Mouse (Mus musculus) neural tube, embryonic 12.5 days (tissue): ENCODE data around the gene Fgfr2. TPM values are rescaled to one million over a fixed set of nuclear protein-coding genes. Genes with fewer than 3 reads are reported as not detected.

Source experiments
- ATAC-seq: fragments of 200-750 bp; cut with Nextera tagmentation; 2 replicates; pipeline ENCODE4 v1.8.0; 2017; ENCODE audit warnings: low read depth, mild to moderate bottlenecking, moderate TSS enrichment, moderate library complexity; ENCODE audit not compliant: low FRiP score
- H3K27ac ChIP-seq: fragments of 300-500 bp; sonication (generic); 2 replicates; pipeline ENCODE4 v1.5.1; 2016
- H3K27me3 ChIP-seq: fragments of 300-500 bp; sonication (generic); replicated peaks from 2 replicates; pipeline ENCODE4 v1.6.1; 2016; ENCODE audit warnings: mild to moderate bottlenecking
- H3K36me3 ChIP-seq: fragments of 300-500 bp; sonication (generic); 2 replicates; pipeline ENCODE4 v1.6.1; 2016; ENCODE audit warnings: mild to moderate bottlenecking
- H3K4me1 ChIP-seq: fragments of 300-500 bp; sonication (generic); 2 replicates; pipeline ENCODE4 v1.6.1; 2016
- H3K4me2 ChIP-seq: fragments of 300-500 bp; sonication (generic); replicated peaks from 2 replicates; pipeline ENCODE4 v1.6.1; 2016; ENCODE audit warnings: mild to moderate bottlenecking
- H3K4me3 ChIP-seq: fragments of 300-500 bp; sonication (generic); 2 replicates; pipeline ENCODE4 v1.5.1; 2016
- H3K9ac ChIP-seq: fragments of 300-500 bp; sonication (generic); 2 replicates; pipeline ENCODE4 v1.6.1; 2016; ENCODE audit warnings: mild to moderate bottlenecking
- H3K9me3 ChIP-seq: fragments of 300-500 bp; sonication (generic); 2 replicates; pipeline ENCODE4 v1.6.1; 2016; ENCODE audit warnings: mild to moderate bottlenecking
- WGBS: fragments of 180-500 bp; shearing (Covaris S2); methylation state at CpG from one replicate; pipeline ENCODE4 v1.1.7; 2016; 5-methylcytosine and 5-hydroxymethylcytosine counted together
- polyA plus RNA-seq: library from polyadenylated mRNA; unstranded; fragments of >200 nt; fragmentation: Nextera tagmentation; extraction: Ambion mirVana; gene quantifications from 2 replicates; pipeline ENCODE4 v1.2.1, GENCODE M21; 2016

The Fgfr2 gene
- polyA plus RNA-seq, 1 experiment from 2014 or later = 65.0 TPM

DNA sequence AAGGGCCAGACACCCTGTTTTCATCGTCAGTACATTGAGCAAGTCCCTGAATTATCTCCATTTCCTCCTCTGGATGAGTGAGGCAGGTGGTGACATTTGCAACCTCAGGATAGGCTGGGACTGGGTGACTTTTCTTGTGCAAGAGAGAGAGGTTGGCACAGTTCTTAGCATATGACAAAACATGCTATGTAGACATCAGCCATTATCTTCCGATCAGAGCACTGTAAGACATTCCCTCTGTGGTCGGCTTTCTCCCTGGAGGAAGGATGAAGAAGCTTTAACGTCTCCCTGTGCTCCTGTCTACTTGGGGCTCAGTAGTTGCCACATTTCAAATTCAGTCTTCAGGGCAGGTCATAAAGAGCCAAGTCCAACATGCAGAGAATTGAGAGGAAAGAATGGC is 1858.9 kb downstream of the Fgfr2 start:
- Histone ChIP-seq H3K4me3 (no peak overlapping the region), H3K4me1 (no peaks in the 10 kb centered on the region), H3K9ac (no peak overlapping the region), H3K9me3 (no peaks in the 10 kb centered on the region), H3K27me3 (no peaks in the 10 kb centered on the region), H3K4me2 (no peak overlapping the region), H3K27ac (no peak overlapping the region), H3K36me3 (no peaks in the 10 kb centered on the region)
- no peak for ATAC-seq
- WGBS = 89% methylated on average over 4 of the region's 4 CpGs

DNA sequence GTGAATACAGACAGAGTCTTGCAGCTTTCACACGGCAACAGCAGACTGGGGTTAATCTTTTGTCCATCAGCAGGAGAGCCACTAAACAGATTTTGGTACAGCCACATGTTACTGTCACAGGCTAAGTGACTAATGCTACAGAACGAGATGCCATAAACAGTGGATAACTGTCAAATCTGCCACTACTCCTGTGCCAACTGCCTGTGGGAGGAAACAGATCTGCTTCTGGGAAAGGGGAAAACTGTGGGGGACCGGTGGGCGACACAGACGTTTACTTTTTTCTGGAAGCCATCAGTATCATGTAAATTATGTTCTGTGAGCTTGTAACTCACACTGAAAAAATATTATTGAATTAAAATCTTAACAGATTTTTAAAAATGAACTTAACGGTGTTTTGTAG is 1862.2 kb downstream of the Fgfr2 start:
- 71% methylated on average over 6 of the region's 6 CpGs for WGBS
- Histone ChIP-seq H3K36me3 (no peaks in the 10 kb centered on the region), H3K27me3 (no peaks in the 10 kb centered on the region), H3K27ac (no peak overlapping the region), H3K4me2 (no peak overlapping the region), H3K4me3 (no peak overlapping the region), H3K9me3 (no peaks in the 10 kb centered on the region), H3K9ac (no peak overlapping the region), H3K4me1 (no peaks in the 10 kb centered on the region)
- no peak for ATAC-seq

DNA sequence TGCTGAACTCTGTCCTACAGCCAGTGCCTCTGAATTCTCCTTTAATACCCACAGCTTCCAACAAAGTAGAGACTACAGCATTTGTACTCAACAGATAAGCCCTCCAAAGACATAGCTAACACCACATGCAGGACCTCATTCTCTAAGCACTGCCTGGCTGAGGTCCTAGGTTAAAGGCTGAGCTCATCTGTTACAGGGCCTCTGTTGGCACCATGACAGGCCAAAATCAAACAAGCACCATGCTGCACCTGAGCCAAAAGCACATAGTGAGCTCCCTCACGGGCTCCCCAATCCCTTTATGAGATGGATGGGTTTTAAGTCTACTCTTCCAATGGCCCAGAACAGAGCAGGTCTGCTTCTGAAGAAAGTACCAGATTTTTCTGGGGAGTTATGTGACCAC is 1865.8 kb downstream of the Fgfr2 start:
- H3K4me3 ChIP-seq = no peak overlapping the region
- no peak for ATAC-seq
- H3K4me1 ChIP-seq = no peaks in the 10 kb centered on the region
- 76% methylated on average over 1 of the region's 1 CpGs for WGBS
- H3K27me3 ChIP-seq = no peaks in the 10 kb centered on the region
- H3K9me3 ChIP-seq = no peaks in the 10 kb centered on the region
- H3K27ac ChIP-seq = no peak overlapping the region
- H3K4me2 ChIP-seq = no peak overlapping the region
- H3K36me3 ChIP-seq = no peaks in the 10 kb centered on the region
- no peak overlapping the region for H3K9ac ChIP-seq

DNA sequence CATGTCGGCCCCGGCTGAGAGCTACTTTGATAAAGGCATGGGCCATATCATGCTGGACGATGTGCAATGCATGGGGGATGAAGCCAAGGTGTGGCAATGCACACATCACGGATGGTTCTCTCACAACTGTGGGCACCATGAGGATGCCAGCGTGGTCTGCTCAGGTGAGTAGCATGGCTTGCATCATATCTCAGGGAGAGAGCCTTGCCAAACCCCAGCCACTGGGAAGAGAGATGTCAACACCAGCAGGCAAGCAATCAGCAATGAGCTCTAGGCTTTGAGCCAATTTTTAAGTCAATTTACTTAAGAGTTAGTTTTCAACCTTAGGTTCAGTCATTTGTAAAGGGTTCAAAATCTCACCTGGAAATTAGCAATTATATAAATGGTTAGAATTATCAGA is 1866.3 kb downstream of the Fgfr2 start:
- H3K4me3 ChIP-seq = no peak overlapping the region
- H3K27me3 ChIP-seq = no peaks in the 10 kb centered on the region
- 91% methylated on average over 5 of the region's 5 CpGs for WGBS
- H3K4me2 ChIP-seq = no peak overlapping the region
- H3K27ac ChIP-seq = no peak overlapping the region
- no peaks in the 10 kb centered on the region for H3K9me3 ChIP-seq
- no peaks in the 10 kb centered on the region for H3K4me1 ChIP-seq
- H3K36me3 ChIP-seq = no peaks in the 10 kb centered on the region
- no peak for ATAC-seq
- H3K9ac ChIP-seq = no peak overlapping the region

DNA sequence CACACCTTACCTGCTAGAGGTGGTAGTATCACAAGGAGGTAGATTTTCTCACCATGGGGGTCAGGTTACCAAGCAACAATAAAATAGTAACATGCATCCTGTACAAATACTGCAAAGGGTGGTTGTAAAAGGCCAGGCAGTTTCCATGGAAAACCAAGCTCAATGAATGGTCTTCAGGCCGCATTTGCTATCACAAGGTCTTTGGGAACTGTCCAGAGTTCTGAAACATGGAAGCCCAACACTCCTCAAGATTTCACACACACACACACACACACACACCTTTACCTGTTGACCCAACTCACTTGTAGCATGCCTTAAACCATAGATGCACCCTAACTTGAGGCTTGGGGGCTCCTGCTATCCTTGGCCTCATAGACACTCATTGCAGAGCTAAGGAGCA is 1878.2 kb downstream of the Fgfr2 start:
- no peaks in the 10 kb centered on the region for H3K4me1 ChIP-seq
- H3K4me3 ChIP-seq = no peak overlapping the region
- H3K27me3 ChIP-seq = no peaks in the 10 kb centered on the region
- H3K9me3 ChIP-seq = no peaks in the 10 kb centered on the region
- WGBS = 13% methylated on average over 1 of the region's 1 CpGs
- no peak overlapping the region for H3K9ac ChIP-seq
- no peak for ATAC-seq
- H3K4me2 ChIP-seq = no peak overlapping the region
- no peaks in the 10 kb centered on the region for H3K36me3 ChIP-seq
- no peak overlapping the region for H3K27ac ChIP-seq

- no peak overlapping the region for H3K9ac ChIP-seq
- no peak for ATAC-seq
- no peaks in the 10 kb centered on the region for H3K27me3 ChIP-seq
- H3K4me3 ChIP-seq = no peak overlapping the region
- H3K4me2 ChIP-seq = no peak overlapping the region
- H3K36me3 ChIP-seq = no peaks in the 10 kb centered on the region
- no peaks in the 10 kb centered on the region for H3K4me1 ChIP-seq
- no peak overlapping the region for H3K27ac ChIP-seq
- H3K9me3 ChIP-seq = no peaks in the 10 kb centered on the region
Observed at GRCm38 (mm10) chr7:131236091-131236490, 1887.1 kb downstream of the Fgfr2 start.

DNA sequence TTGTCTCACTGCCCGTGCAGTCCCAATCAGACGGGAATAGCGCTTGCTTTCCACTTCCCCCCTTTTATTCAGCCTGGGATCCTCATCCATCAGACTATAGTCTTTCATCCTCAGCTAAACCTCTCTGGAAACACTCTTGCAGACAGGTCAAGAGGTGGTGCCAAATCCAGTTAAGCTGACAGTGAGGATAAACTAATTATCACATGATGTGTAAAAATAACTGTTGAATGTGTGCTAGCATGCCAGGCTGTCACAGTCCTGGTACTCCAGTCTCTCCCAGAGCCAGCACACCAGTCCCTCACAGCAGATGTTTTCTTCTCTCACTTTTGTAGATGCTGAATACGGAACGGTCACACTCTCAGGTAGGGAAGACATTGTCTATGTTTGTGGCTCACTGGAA is 1900.1 kb downstream of the Fgfr2 start:
- Histone ChIP-seq H3K4me3 (no peak overlapping the region), H3K4me1 (no peaks in the 10 kb centered on the region), H3K9ac (no peak overlapping the region), H3K36me3 (no peaks in the 10 kb centered on the region), H3K27ac (no peak overlapping the region), H3K9me3 (no peaks in the 10 kb centered on the region), H3K27me3 (no peaks in the 10 kb centered on the region), H3K4me2 (no peak overlapping the region)
- WGBS = 85% methylated on average over 5 of the region's 5 CpGs
- no peak for ATAC-seq

- Histone ChIP-seq H3K4me3 (no peak overlapping the region), H3K27me3 (no peaks in the 10 kb centered on the region), H3K36me3 (no peaks in the 10 kb centered on the region), H3K27ac (no peak overlapping the region), H3K4me1 (no peaks in the 10 kb centered on the region), H3K9me3 (no peaks in the 10 kb centered on the region), H3K4me2 (no peak overlapping the region), H3K9ac (no peak overlapping the region)
- no peak for ATAC-seq
- WGBS = 97% methylated on average over 14 of the region's 14 CpGs
Observed at GRCm38 (mm10) chr7:131187996-131188395, 1935.2 kb downstream of the Fgfr2 start.

DNA sequence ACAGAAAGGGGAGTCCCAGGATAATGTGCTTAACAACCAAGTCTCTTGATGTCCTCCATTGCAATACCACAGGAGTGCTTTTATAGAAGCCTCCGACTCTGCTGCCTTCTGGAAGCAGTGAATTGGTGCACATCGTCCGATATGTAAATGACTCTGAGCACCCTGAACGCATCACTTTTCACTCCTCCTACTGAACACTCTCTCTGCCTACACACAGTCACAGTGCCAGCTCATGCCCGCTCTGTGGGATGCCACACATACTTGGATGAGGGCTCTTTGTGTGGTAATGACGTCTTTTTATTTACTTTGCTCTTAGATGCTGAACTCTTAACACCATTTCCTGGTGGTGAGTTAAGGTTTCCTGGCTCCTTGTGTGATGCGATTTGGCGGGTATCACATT is 1936.1 kb downstream of the Fgfr2 start:
- Histone ChIP-seq H3K9me3 (no peaks in the 10 kb centered on the region), H3K27me3 (no peaks in the 10 kb centered on the region), H3K4me1 (no peaks in the 10 kb centered on the region), H3K9ac (no peak overlapping the region), H3K27ac (no peak overlapping the region), H3K36me3 (no peaks in the 10 kb centered on the region), H3K4me2 (no peak overlapping the region), H3K4me3 (no peak overlapping the region)
- ATAC-seq = no peak
- WGBS = 79% methylated on average over 8 of the region's 8 CpGs

DNA sequence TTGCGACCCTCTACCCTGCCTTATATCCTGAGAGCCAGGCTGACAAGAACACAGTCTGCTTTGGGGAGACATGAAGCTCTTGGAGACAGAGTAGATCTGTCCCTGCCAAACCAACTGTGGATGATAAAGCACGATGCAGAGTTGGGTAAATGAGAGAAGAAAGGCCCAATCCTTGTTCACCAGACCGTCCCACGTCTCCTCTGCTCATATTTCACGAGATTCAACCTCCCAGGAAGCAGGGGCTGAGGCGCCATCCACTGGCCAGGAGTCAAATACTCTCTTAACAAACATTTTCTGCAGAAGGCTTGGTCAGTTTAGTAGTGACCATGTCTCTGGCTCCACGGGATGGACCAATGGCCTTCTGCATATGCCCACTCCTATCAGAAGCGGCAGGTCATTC is 1938.8 kb downstream of the Fgfr2 start:
- no peak overlapping the region for H3K4me2 ChIP-seq
- H3K4me3 ChIP-seq = no peak overlapping the region
- no peak for ATAC-seq
- no peak overlapping the region for H3K9ac ChIP-seq
- no peaks in the 10 kb centered on the region for H3K27me3 ChIP-seq
- no peaks in the 10 kb centered on the region for H3K36me3 ChIP-seq
- H3K9me3 ChIP-seq = no peaks in the 10 kb centered on the region
- no peaks in the 10 kb centered on the region for H3K4me1 ChIP-seq
- no peak overlapping the region for H3K27ac ChIP-seq
- WGBS = 69% methylated on average over 8 of the region's 8 CpGs

GRCm38 (mm10) chr7:131182685-131183084 is 1940.5 kb downstream of the Fgfr2 start:
- Histone ChIP-seq H3K9me3 (no peaks in the 10 kb centered on the region), H3K4me3 (no peak overlapping the region), H3K9ac (no peak overlapping the region), H3K27me3 (no peaks in the 10 kb centered on the region), H3K4me2 (no peak overlapping the region), H3K36me3 (no peaks in the 10 kb centered on the region), H3K4me1 (no peaks in the 10 kb centered on the region), H3K27ac (no peak overlapping the region)
- 39% methylated on average over 4 of the region's 4 CpGs for WGBS
- no peak for ATAC-seq

DNA sequence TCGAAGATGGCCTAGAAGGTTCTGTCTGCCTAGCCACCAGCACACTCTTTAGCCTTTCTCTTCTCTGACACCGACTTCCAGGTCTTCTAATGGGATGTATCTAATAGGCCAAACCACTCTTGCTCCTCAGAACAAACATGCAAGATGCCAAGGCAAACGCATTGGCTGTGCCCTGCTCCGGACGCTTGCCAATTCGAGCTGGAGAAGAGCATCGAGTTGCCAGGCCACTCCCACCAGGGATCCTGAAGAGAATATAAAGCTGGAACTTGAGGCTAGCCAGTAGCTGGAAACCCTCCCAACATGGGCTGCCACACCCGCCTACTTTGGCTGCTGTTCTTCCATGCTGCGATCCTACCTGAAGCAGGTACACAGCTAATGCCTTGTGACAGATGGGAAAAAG is 1949.0 kb downstream of the Fgfr2 start, which contains the start of gene 5430419D17Rik:
5430419D17Rik (plus strand) TSS at position 282 of the 400 bp plus-strand sequence.
- Histone ChIP-seq H3K9ac (no peak within 1 kb of the TSS), H3K9me3 (no peaks in the 10 kb centered on the region), H3K27me3 (no peaks in the 10 kb centered on the region), H3K36me3 (no peaks in the 10 kb centered on the region), H3K4me2 (no peak within 1 kb of the TSS), H3K27ac (no peak within 1 kb of the TSS), H3K4me1 (no peaks in the 10 kb centered on the region), H3K4me3 (no peak within 1 kb of the TSS)
- ATAC-seq = no peak
- 87% methylated on average over 9 of the region's 9 CpGs for WGBS

GRCm38 (mm10) chr7:131169099-131169498 is 1954.1 kb downstream of the Fgfr2 start:
- Histone ChIP-seq H3K4me1 (no peaks in the 10 kb centered on the region), H3K27ac (no peak overlapping the region), H3K36me3 (no peaks in the 10 kb centered on the region), H3K4me3 (no peak overlapping the region), H3K9ac (no peak overlapping the region), H3K27me3 (no peaks in the 10 kb centered on the region), H3K9me3 (no peaks in the 10 kb centered on the region), H3K4me2 (no peak overlapping the region)
- no peak for ATAC-seq
- WGBS = 59% methylated on average over 2 of the region's 2 CpGs

DNA sequence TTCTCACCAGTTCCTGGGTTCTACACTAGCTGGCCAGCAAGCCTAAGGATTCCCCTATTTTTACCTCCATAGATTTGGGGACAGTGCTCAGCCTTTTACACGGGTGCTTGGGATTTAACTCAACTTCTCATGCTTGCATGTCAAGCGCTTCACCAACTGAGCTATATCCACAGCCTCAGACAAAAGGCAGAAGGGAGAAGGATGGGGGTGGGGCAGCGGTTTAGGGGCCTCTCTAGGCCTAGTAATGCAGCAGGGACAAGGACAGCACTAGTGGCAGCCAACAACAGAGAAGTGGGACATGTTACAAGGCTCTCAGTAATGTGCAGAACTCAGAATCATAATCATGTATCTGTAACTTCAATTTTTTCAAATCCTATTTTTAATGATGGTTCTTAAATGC is 1955.4 kb downstream of the Fgfr2 start:
- Histone ChIP-seq H3K4me2 (no peak overlapping the region), H3K4me1 (no peaks in the 10 kb centered on the region), H3K9me3 (no peaks in the 10 kb centered on the region), H3K27ac (no peak overlapping the region), H3K9ac (no peak overlapping the region), H3K4me3 (no peak overlapping the region), H3K36me3 (no peaks in the 10 kb centered on the region), H3K27me3 (no peaks in the 10 kb centered on the region)
- no peak for ATAC-seq
- 81% methylated on average over 3 of the region's 3 CpGs for WGBS
